Mouse (Mus musculus) cortical plate, adult 2 months (tissue): ENCODE data around the gene Errfi1. TPM values are rescaled to one million over a fixed set of nuclear protein-coding genes. Genes with fewer than 3 reads are reported as not detected.

Experiments
- H3K27ac ChIP-seq: fragments of 200-500 bp; 2 replicates; pipeline ENCODE4 v1.5.1; 2012; ENCODE audit warnings: low read length, control low read depth, inconsistent platforms; ENCODE audit not compliant: insufficient read depth
- H3K4me1 ChIP-seq: fragments of 200-500 bp; 2 replicates; pipeline ENCODE4 v1.6.1; 2011; ENCODE audit warnings: low read length; ENCODE audit not compliant: control insufficient read depth, insufficient read depth
- H3K4me3 ChIP-seq: fragments of 200-500 bp; 2 replicates; pipeline ENCODE4 v1.5.1; 2011; ENCODE audit warnings: mild to moderate bottlenecking, low read length, control low read depth; ENCODE audit not compliant: insufficient read depth
- CTCF ChIP-seq: fragments of 200-500 bp; IDR thresholded peaks from 2 replicates; pipeline ENCODE4 v1.5.1; 2011; ENCODE audit warnings: mild to moderate bottlenecking, control low read depth, low read length; ENCODE audit not compliant: insufficient read depth; ENCODE audit errors: extremely low read depth
- POLR2A ChIP-seq: fragments of 200-500 bp; IDR thresholded peaks from 2 replicates; pipeline ENCODE4 v1.6.1; 2011; ENCODE audit warnings: mild to moderate bottlenecking, low read length, control low read depth; ENCODE audit not compliant: insufficient read depth; ENCODE audit errors: extremely low read depth
- polyA plus RNA-seq: library from polyadenylated mRNA; depleted of rRNA; stranded (reverse); fragments of >200 nt; gene quantifications from 2 replicates; pipeline ENCODE4 v1.2.3, GENCODE M21; 2012; rRNA removed

Gene Errfi1
- polyA plus RNA-seq: 21.6 and 22.5 TPM in 2 replicates

- Histone ChIP-seq H3K27ac (no peak within 1 kb of the TSS), H3K4me1 (peaks cover 4% of the 10 kb centered on the region), H3K4me3 (peak within 1 kb of the TSS; percentile 32)
- TF ChIP-seq POLR2A (no peak), CTCF (no peak)
These were observed at the start of gene Errfi1 for GRCm38 (mm10) chr4:150853680-150854461. Gene Errfi1, plus strand, starts transcription at chr4:150853919.

GRCm38 (mm10) chr4:150804204-150804603 is 49.5 kb upstream of the Errfi1 start:
- Histone ChIP-seq H3K4me3 (no peak overlapping the region), H3K4me1 (peaks cover 2% of the 10 kb centered on the region), H3K27ac (no peak overlapping the region)
- TF ChIP-seq CTCF (no peak), POLR2A (no peak)

DNA sequence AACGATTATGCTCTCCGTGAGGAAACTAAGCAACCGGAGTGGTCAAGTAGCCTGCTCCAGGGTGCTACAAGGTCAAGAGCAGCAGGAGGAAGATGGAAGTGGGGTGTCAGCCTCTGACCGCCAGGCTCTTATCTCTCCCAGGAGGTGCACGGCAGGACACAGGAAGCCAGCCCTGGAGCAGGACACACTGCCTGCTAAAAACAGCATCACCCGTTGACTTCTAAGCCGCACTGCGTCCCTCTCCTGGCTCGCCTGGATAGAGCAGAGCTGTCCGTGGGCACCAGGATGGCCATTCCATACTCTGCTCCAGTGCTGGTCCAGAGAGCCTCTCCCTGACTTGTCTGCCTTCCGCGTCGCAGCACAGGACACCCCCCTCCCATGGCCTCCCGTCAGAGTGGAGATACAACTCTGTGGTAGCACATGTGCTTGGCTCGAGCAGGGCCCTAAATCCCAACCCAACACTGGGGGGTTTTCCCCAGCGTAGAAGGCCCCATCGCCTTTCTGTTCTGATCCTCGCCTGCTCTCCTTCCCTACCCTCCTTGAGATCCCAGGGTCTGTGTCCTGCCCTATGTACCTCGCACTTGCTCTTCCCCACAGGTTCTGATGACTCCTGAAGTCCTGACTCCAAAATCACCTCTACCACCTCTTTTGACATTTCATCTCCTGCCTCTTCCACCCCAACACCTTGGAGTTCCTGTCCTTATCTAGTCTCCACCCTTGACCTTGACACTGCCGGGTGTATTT is 45.8 kb upstream of the Errfi1 start:
- TF ChIP-seq CTCF (no peak), POLR2A (no peak)
- H3K4me1 ChIP-seq: no peaks in the 10 kb centered on the region
- H3K4me3 ChIP-seq: no peak overlapping the region
- H3K27ac ChIP-seq: no peak overlapping the region

DNA sequence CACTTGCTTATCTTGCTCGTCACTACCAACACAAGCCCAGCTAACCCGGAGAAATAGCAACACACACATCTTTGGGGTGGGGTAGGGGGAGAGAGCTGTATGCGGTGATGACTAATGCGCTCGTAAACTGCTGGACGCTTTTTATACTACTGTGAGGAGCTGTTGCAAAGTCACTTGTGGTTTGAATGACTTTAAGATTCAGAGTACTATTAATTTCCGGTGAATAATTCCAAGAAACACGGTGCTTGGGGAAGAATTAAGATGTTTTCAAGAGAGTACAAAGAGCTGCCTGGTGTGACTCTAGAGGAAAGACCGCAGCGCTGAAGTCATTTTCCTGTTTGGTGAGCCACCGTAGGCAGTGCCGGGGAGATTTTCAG is 45.3 kb upstream of the Errfi1 start:
- no peaks in the 10 kb centered on the region for H3K4me1 ChIP-seq
- no peak overlapping the region for H3K27ac ChIP-seq
- no peak overlapping the region for H3K4me3 ChIP-seq
- no peak for TF ChIP-seq CTCF
- TF ChIP-seq POLR2A: no peak

- no peak for TF ChIP-seq POLR2A
- TF ChIP-seq CTCF: no peak
- Histone ChIP-seq H3K4me3 (no peak overlapping the region), H3K27ac (no peak overlapping the region), H3K4me1 (no peaks in the 10 kb centered on the region)
These were observed 44.4 kb upstream of the Errfi1 start for GRCm38 (mm10) chr4:150809323-150809722.

GRCm38 (mm10) chr4:150815144-150815543 is 38.6 kb upstream of the Errfi1 start:
- TF ChIP-seq CTCF: no peak
- TF ChIP-seq POLR2A: no peak
- peaks cover 6% of the 10 kb centered on the region for H3K4me1 ChIP-seq
- no peak overlapping the region for H3K27ac ChIP-seq
- H3K4me3 ChIP-seq: no peak overlapping the region

GRCm38 (mm10) chr4:150816414-150816951 is 37.2 kb upstream of the Errfi1 start:
- TF ChIP-seq CTCF (no peak), POLR2A (no peak)
- Histone ChIP-seq H3K4me1 (peaks cover 6% of the 10 kb centered on the region), H3K4me3 (no peak overlapping the region), H3K27ac (no peak overlapping the region)

GRCm38 (mm10) chr4:150819126-150819910 is 34.4 kb upstream of the Errfi1 start:
- H3K4me1 ChIP-seq: peaks cover 6% of the 10 kb centered on the region
- TF ChIP-seq POLR2A (no peak), CTCF (no peak)
- no peak overlapping the region for H3K27ac ChIP-seq
- H3K4me3 ChIP-seq: no peak overlapping the region

DNA sequence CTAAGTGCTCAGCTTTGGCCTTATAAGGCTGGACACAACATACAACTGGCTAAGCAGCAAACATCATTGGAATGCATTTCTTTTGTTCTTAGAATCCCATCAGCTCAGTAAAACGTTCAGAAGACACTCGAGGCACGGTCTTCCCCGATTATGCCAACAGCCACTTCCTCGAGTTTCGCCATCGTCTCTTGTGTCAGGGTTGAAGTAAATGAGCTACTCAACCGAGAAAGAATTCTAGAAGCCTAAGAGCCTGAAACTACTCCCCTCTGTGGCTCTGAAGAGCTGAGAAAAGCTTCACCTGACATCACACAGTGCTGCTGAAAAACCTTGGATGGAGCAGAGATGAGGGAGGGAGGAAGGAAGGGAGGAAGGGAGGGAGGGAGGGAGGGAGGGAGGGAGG is 32.3 kb upstream of the Errfi1 start:
- H3K4me3 ChIP-seq: no peak overlapping the region
- H3K4me1 ChIP-seq: peaks cover 6% of the 10 kb centered on the region
- TF ChIP-seq CTCF (no peak), POLR2A (no peak)
- no peak overlapping the region for H3K27ac ChIP-seq
